Mouse (Mus musculus) ES-E14 (cell line): ENCODE data around the gene Ankrd28. TPM values are rescaled to one million over a fixed set of nuclear protein-coding genes. Genes with fewer than 3 reads are reported as not detected.
"Not testable (repeated sequence)": the region's sequence is repeated elsewhere in the genome, so short reads cannot be mapped to it uniquely, and the experiment has no call there.

ENCODE experiments used
- DNase-seq: peaks from one replicate; pipeline ENCODE4 v3.0.0-alpha.2; 2013; ENCODE audit warnings: low read depth, low spot score
- H3K27ac ChIP-seq: 2 replicates; pipeline ENCODE4 v1.5.1; 2012; ENCODE audit warnings: low read depth, mild to moderate bottlenecking, low read length, moderate library complexity, mixed read lengths; ENCODE audit not compliant: poor library complexity, insufficient read depth, severe bottlenecking
- H3K36me3 ChIP-seq: 2 replicates; pipeline ENCODE4 v1.6.1; 2012; ENCODE audit warnings: mild to moderate bottlenecking, low read length, moderate library complexity, mixed read lengths; ENCODE audit not compliant: control insufficient read depth, poor library complexity, insufficient read depth, severe bottlenecking
- H3K4me1 ChIP-seq, 2 experiments: fragments of 150-350 bp in 1 of 2; sonication (generic) in 1 of 2; 2 replicates each; pipeline ENCODE4 v1.6.1; 2012; ENCODE audit warnings: low read length in 2 of 2, mild to moderate bottlenecking in 1 of 2, mixed read lengths in 1 of 2; ENCODE audit not compliant: control insufficient read depth in 2 of 2, insufficient read depth in 2 of 2, poor library complexity in 1 of 2
- H3K4me3 ChIP-seq, 2 experiments: fragments of 150-350 bp in 1 of 2; sonication (generic) in 1 of 2; 2 replicates each; pipeline ENCODE4 v1.5.1; 2012; ENCODE audit warnings: low read length in 2 of 2, low read depth in 1 of 2, mild to moderate bottlenecking in 1 of 2, mixed read lengths in 1 of 2; ENCODE audit not compliant: insufficient read depth in 1 of 2, poor library complexity in 1 of 2, severe bottlenecking in 1 of 2
- H3K9ac ChIP-seq: 2 replicates; pipeline ENCODE4 v1.6.1; 2012; ENCODE audit warnings: low read depth, mild to moderate bottlenecking, low read length, mixed read lengths; ENCODE audit not compliant: poor library complexity, insufficient read depth, severe bottlenecking
- H3K9me3 ChIP-seq: fragments of 150-350 bp; sonication (generic); 2 replicates; pipeline ENCODE4 v1.6.1; 2012; ENCODE audit warnings: low read depth, mild to moderate bottlenecking, low read length; ENCODE audit not compliant: control insufficient read depth, insufficient read depth
- CHD2 ChIP-seq: IDR thresholded peaks from 2 replicates; pipeline ENCODE4 v1.6.1; 2014; ENCODE audit warnings: mild to moderate bottlenecking, low read depth, low read length, inconsistent platforms
- HCFC1 ChIP-seq: IDR thresholded peaks from 2 replicates; pipeline ENCODE4 v1.6.1; 2012; ENCODE audit warnings: low read length, inconsistent platforms, borderline replicate concordance; ENCODE audit not compliant: insufficient read depth
- MAFK ChIP-seq: IDR thresholded peaks from 2 replicates; pipeline ENCODE4 v1.6.1; 2014; ENCODE audit warnings: mild to moderate bottlenecking, low read depth, low read length, inconsistent platforms; ENCODE audit not compliant: insufficient read depth
- ZC3H11A ChIP-seq: IDR thresholded peaks from 2 replicates; pipeline ENCODE4 v1.6.1; 2012; ENCODE audit warnings: low read depth, mild to moderate bottlenecking, inconsistent platforms, low read length, borderline replicate concordance
- ZNF384 ChIP-seq: IDR thresholded peaks from 2 replicates; pipeline ENCODE4 v1.6.1; 2012; ENCODE audit warnings: low read depth, low read length, inconsistent platforms
- in situ Hi-C, 2 experiments: fragments of 600-800 bp; cut with MboI; formaldehyde crosslinking; loops; one replicate each; pipeline ENCODE4 v1.15.1; 2025; ENCODE audit warnings: low sequenced_read_pairs in 2 of 2, inconsistent platforms in 1 of 2; ENCODE audit not compliant: unreplicated experiment in 2 of 2
- total RNA-seq: library from RNA; depleted of rRNA; stranded (reverse); fragments of 300-350 nt; gene quantifications from 2 replicates; pipeline ENCODE4 v1.2.3, GENCODE M21; 2012

Ankrd28 gene
- total RNA-seq, 1 experiment, result 36.0 TPM

- H3K4me3 ChIP-seq, result no peak overlapping the region
- no peaks in the 10 kb centered on the region for H3K4me1 ChIP-seq
- no peak overlapping the region for H3K9ac ChIP-seq
- in situ Hi-C loops, result no loop called here
- no peak overlapping the region for H3K27ac ChIP-seq
- H3K9me3 ChIP-seq, result no peaks in the 10 kb centered on the region
- TF ChIP-seq ZNF384, result no peak
- no peak for TF ChIP-seq MAFK
- no peak for TF ChIP-seq ZC3H11A
- no peak for TF ChIP-seq HCFC1
- TF ChIP-seq CHD2, result no peak
- H3K36me3 ChIP-seq, result peaks cover 5% of the 10 kb centered on the region; the same call in 1 of the 2 replicates
- no peak for DNase-seq
Measured at GRCm38 (mm10) chr14:31759195-31759594, 71.3 kb downstream of the Ankrd28 start.

- in situ Hi-C loops, H3K9ac ChIP-seq, H3K27ac ChIP-seq, DNase-seq, H3K9me3 ChIP-seq, H3K4me1 ChIP-seq, H3K36me3 ChIP-seq, H3K4me3 ChIP-seq: not testable (repeated sequence)
Measured at GRCm38 (mm10) chr14:31758410-31758809, 72.0 kb downstream of the Ankrd28 start.

- H3K4me1 ChIP-seq, result no peaks in the 10 kb centered on the region
- H3K9ac ChIP-seq, result no peak overlapping the region
- peaks cover 4% of the 10 kb centered on the region for H3K36me3 ChIP-seq
- no peak overlapping the region for H3K4me3 ChIP-seq
- H3K9me3 ChIP-seq, result no peaks in the 10 kb centered on the region
- no peak for TF ChIP-seq ZNF384
- TF ChIP-seq HCFC1, result no peak
- no peak for TF ChIP-seq ZC3H11A
- TF ChIP-seq MAFK, result no peak
- TF ChIP-seq CHD2, result no peak
- no peak for DNase-seq
- no peak overlapping the region for H3K27ac ChIP-seq
- in situ Hi-C loops, result no loop called here
Measured at GRCm38 (mm10) chr14:31748239-31748873, 82.1 kb downstream of the Ankrd28 start.

GRCm38 (mm10) chr14:31742523-31742922 is 87.9 kb downstream of the Ankrd28 start:
- Histone ChIP-seq H3K9ac (no peak overlapping the region), H3K27ac (no peak overlapping the region), H3K4me3 (no peak overlapping the region), H3K4me1 (no peaks in the 10 kb centered on the region), H3K36me3 (peaks cover 5% of the 10 kb centered on the region), H3K9me3 (no peaks in the 10 kb centered on the region)
- TF ChIP-seq ZNF384 (no peak), HCFC1 (no peak), MAFK (no peak), CHD2 (no peak), ZC3H11A (no peak)
- in situ Hi-C loops, result no loop called here
- no peak for DNase-seq

- in situ Hi-C loops, result no loop called here
- peaks cover 8% of the 10 kb centered on the region for H3K36me3 ChIP-seq
- TF ChIP-seq MAFK, result no peak
- no peak for TF ChIP-seq CHD2
- TF ChIP-seq ZC3H11A, result no peak
- no peak for TF ChIP-seq ZNF384
- TF ChIP-seq HCFC1, result no peak
Measured at GRCm38 (mm10) chr14:31734811-31735210, 95.6 kb downstream of the Ankrd28 start.

More at GRCm38 (mm10) chr14:31734811-31735210, 95.6 kb downstream of the Ankrd28 start:
- Histone ChIP-seq H3K4me1 (no peaks in the 10 kb centered on the region), H3K9me3 (no peaks in the 10 kb centered on the region), H3K4me3 (no peak overlapping the region), H3K27ac (no peak overlapping the region), H3K9ac (no peak overlapping the region)
- no peak for DNase-seq
